Mouse (Mus musculus): ENCODE measurements around the gene P3h4.
"Not testable (repeated sequence)": the region's sequence is repeated elsewhere in the genome, so short reads cannot be mapped to it uniquely, and the experiment has no call there.

The P3h4 gene

GRCm38 (mm10) chr11:100362209-100362978, 52.2 kb downstream of the P3h4 start:
- peak; percentile 61 for DNase-seq (ENCODE audit: low read depth, low spot score)

GRCm38 (mm10) chr11:100361059-100361458, 53.6 kb downstream of the P3h4 start:
- not testable (repeated sequence) for DNase-seq (ENCODE audit: low read depth, low spot score)

- no peak for DNase-seq (ENCODE audit: low read depth, low spot score)
Observed at GRCm38 (mm10) chr11:100360175-100360574, 54.5 kb downstream of the P3h4 start.

All from retina, postnatal 7 days (tissue).